Mouse (Mus musculus) thymus, postnatal 36 days (tissue): Measurements from ENCODE around the gene Fam221b.
A peak's percentile ranks its signal among the peaks of the same experiment; 100 is the strongest.

Experiments used
- DNase-seq, 2 experiments: peaks; one replicate each; pipeline ENCODE4 v3.0.0; 2022; ENCODE audit warnings: mixed read lengths in 2 of 2

The Fam221b gene

GRCm38 (mm10) chr4:43668782-43669427, at the start of gene Fam221b, which contains the start of gene Tmem8b:
Gene Fam221b (minus strand): TSS chr4:43669145.
Gene Tmem8b (plus strand): TSS chr4:43668971.
- DNase-seq, result peak; percentile 90

DNA sequence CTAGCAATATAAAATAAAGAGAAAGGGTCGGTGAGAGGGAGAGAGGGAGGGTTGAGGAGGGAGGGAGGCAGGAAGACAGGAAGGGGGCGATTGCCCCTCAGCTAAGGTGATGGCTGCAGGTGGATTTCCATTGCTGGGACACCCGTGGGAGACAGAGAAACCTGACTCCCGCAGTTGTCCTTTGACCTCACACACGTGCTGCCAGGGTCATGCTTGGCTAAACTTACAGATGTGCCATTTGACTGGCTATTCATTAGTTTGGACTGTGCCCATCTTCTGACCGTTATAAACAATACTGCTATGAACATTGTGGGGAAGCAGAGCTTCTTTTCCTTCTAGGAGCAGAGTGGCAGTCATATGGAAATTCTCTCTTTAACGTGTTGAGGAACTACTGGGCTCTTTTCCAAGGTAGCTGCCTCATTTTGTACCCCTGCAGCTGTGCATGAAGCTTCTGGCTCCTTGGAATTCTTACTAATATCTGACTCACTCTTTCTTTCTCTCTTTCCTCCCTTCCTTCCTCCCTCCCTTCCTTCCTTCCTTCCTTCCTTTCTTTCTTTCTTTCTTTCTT, 44.8 kb upstream of the Fam221b start:
- DNase-seq, result no peak

- DNase-seq, result peak; percentile 50 to 64
Measured at GRCm38 (mm10) chr4:43711821-43712220, 42.9 kb upstream of the Fam221b start.

DNA sequence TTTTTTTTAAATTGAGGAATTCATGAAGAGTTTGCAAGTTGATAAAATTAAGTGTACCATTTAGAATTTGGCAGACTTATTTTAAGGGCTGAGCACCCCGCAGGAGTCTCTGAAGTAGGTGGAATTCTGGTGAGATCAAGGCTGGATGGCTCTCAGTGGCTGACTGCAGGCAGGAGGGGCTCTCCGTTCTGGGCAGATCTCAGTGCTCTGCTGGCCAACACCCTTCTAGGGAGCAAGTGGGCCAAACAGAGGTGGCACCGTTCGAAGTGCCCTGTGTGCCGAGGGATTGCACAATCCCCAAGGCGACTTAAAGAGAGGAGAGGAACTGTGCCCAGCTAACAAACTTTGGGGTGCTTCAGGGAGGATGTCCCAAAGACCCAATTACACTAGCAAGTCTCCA, 40.9 kb upstream of the Fam221b start, which contains the start of gene Olfr71:
Olfr71 (minus strand) TSS at position 387 of the 400 bp plus-strand sequence.
- DNase-seq, result no peak

GRCm38 (mm10) chr4:43705991-43706390, 37.0 kb upstream of the Fam221b start:
- DNase-seq, result no peak

DNA sequence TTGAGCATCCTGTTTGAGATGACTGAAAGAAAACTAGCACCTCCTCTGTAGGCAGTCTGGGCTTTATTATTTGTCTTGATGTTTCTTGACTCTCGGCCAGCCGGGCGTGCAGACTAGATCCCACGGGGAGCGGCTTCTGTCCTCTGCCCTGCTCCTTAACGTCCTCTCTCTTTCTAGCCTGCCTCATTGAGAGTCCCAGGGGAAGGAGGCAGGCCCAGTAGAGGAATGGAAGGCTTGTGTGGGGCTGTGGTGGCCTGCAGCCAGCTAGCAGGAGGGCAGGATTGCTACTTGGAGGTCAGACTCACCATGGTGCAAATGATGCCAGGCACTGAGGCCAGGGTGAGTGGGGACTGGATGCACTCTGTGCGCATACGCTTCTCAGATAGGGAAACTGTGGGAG, 34.9 kb upstream of the Fam221b start:
- DNase-seq, result no peak

DNA sequence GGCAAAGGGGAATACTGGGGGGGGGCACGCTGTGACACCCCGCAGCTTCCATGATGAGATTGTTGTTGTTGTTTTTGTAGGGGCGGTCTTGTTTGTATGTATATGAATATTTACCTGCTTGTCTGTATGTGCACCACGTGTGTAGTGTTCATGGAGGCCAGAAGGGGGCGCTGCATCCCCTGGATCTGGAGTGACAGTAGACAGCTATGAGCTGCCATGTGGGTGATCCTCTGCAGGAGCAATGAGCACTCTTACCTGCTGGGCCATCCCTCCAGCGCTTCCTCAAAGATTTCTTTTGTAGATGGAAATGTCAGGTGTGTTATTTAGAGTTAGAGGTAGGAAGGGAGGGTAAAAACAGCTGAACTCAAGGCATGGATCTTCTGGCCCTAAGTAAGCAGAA, 34.5 kb upstream of the Fam221b start:
- DNase-seq, result no peak

GRCm38 (mm10) chr4:43700707-43701106, 31.8 kb upstream of the Fam221b start, which contains the start of gene Olfr70:
Gene Olfr70 (minus strand): TSS chr4:43700807.
- DNase-seq, result no peak

DNA sequence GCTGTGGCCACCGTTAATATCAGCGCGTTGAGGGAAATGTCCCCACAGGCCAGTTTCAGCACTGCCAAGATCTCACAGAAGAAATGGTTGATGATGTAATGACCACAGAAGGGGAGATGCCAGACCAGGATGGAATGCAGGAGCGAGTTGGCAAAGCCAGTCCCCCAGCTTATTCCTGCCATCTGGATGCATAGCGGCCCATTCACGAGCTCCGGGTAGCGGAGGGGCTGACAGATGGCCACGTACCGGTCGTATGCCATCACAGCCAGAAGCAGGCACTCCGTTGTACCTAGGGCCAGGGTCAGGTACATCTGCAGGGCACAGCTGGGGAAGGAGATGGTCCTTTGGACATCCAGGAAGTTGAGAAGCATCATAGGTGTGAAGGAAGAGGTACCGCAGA, 27.6 kb upstream of the Fam221b start:
- DNase-seq, result no peak

GRCm38 (mm10) chr4:43695249-43695671, 26.3 kb upstream of the Fam221b start:
- no peak for DNase-seq

DNA sequence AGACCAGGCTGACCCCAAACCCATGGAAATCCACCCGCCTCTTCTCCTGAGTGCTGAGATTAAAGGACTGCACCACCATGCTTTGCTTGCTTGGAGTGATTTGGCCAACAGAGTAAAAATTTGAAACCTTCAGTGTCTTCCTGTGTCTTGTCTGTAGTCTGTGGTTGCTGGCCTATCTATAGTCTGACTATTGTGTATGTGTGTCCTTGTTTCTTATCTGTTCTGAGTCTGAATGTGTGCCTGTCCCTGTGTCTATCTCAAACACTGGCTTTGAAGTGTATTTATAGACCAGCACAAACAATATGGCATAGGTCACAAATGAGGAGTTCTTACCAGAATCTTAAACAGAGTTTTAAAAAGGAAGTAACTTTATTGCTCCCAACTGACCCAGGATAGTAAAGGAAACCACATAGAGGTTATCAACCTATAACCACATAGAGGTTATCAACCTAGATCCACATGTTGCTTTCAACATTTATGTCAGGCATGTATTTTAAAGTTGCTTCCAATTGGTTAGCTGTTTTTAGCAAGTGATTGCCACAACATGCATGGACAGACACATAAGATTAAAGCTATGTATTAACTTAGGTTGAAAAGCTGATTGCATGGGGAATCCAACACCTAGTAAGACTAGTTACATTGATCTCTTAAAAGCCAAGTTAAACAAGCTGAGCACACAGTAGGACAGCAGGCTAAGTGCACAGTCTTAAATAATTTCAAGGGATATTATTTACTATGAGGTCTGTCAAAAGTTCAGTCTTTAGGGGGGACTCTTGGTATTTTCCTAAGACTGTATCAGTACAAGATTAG, 25.7 kb upstream of the Fam221b start:
- DNase-seq, result no peak

DNA sequence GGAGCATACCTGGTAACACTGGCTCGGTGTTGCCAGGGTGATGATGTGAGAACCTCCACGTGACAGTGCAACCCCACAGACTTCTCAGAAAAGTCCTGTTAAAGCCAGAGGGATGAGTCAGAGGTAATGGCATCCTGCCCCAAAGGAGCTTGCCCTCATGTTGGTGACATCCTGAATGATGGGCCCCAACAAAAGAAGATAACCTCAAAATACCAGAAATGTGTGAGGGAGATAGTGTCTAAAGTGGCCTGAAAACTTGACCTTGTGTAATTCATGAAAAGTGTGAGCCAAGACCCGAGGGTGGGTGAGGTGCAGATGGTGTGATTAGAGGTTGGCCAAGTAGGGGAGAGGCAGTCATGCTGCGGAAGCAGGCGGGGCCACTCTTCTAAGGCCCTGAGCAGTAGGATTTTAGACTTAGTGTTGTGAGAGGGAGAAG, 24.9 kb upstream of the Fam221b start:
- DNase-seq, result no peak

DNA sequence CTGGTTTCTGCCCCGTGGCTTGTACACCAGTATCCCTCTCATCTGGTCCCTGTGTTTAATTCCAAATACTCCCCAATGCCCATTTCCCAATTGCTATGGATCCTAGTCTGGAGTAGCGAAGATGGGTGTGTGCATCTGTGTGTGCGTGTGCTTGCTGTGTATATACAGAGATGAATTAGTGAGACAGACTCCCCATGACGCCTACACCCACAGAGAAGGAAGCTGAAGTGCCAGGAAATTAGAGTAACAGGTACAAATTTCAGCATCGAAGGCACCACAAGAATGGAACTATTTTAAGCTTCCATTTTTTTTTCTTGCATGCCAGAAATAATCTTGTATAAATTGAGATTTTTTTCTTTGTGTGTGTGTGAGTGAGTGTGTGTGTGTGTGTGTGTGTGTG, 22.1 kb upstream of the Fam221b start:
- DNase-seq, result no peak

GRCm38 (mm10) chr4:43690021-43690420, 21.1 kb upstream of the Fam221b start:
- no peak for DNase-seq

DNA sequence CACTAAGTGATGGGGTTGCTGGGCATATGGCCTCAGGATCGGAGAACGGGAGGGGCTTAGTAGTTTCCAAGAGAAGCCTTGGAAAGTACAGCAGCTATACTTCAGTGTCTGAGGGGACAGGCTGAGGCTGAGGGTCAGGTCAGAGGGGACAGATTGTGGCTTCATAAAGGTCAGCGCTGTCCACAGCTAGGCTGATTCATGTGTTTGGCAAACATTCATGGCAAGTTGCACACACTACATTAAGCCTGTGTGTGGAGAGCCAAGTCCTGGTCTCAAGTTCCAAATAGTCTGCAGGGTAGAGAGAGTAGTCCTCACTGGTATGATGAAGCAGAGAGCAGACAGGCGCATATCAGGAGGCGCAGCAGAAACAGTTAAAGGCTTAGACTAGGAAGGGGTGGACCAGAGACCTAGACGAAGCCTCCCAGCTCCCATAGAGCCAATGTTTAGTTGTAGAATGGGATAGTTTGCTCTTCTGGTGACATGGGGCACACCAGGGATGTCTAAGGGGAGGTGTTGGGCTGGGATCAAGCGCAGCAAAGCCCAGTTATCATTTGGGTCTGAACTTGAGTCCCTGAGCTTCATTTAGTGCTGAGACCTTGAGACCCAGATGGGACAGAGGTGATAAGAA, 10.6 kb upstream of the Fam221b start:
- no peak for DNase-seq

DNA sequence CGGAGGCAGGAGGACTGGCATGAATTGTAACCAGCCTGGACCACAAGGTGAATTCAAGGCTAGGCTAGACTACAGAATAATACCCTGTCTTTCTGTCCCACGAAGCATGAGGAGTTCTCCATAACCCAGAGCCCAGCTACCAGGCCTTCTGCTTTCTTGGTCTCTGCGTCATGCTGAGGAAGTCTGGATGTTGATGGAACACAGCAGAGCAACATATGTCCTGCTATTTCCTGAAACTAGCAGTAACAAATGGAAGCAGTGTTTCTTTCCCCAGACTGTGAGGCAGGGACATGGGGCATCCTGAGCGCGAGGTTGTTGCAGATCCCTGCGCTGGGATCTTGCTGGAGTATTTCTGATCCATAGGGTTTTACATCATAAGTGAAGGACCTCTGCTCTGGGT, 9.6 kb upstream of the Fam221b start:
- no peak for DNase-seq

DNA sequence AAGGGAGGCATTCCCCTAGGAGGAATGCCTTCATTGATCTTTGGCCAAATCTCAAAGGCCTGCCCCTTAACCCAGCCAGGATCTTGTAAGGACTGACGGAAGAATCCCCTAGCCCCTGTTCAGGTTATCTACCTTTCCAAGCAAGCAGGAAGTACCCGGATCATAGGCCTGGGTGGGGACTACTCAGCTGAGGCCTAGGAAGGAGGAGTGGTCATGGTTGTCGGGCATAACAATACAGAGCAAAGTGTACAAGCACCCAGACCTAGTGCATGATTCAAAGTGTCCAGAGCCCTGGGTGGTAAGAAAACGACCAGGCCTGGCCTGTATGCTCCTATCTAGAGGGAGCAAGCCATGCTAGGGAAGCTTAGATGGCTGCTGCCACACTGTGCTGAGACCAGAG, 6.7 kb upstream of the Fam221b start:
- no peak for DNase-seq

GRCm38 (mm10) chr4:43674974-43675373, 6.0 kb upstream of the Fam221b start:
- no peak for DNase-seq

GRCm38 (mm10) chr4:43673703-43674102, 4.8 kb upstream of the Fam221b start:
- DNase-seq, result no peak

GRCm38 (mm10) chr4:43672070-43672469, 3.1 kb upstream of the Fam221b start:
- peak; percentile 67 to 72 for DNase-seq

- DNase-seq, result no peak
Measured at GRCm38 (mm10) chr4:43669428-43669794, 466 bp upstream of the Fam221b start.

GRCm38 (mm10) chr4:43666412-43666811, 2.5 kb downstream of the Fam221b start:
- no peak for DNase-seq

GRCm38 (mm10) chr4:43657146-43657545, 11.8 kb downstream of the Fam221b start:
- DNase-seq, result no peak
